14 mouse cellular contexts compared by ENCODE assay signal in genomic region chr1:119194533-119194932, GRCm38 (mm10).
DNase-seq lines count a peak whose midpoint lies in the region; ATAC-seq and TF ChIP-seq lines count a peak whose summit lies in the region.
"Had no signal": no experiment of that assay in that cellular context is flagged by ENCODE, and none has a peak within 500 bp of the region (broad histone marks: within the 10 kb centered on the region; RNA-seq: fewer than 3 reads in every experiment).

No protein-coding gene starts in this region.

- no peak overlapping the region for H3K9ac ChIP-seq in kidney, embryonic 15.5 days
- H3K9ac ChIP-seq: lung, embryonic 15.5 days had no signal

- H3K36me3 ChIP-seq in kidney, embryonic 15.5 days = no peaks in the 10 kb centered on the region
- H3K36me3 ChIP-seq: lung, embryonic 15.5 days had no signal

- H3K4me1 ChIP-seq in kidney, embryonic 15.5 days = peaks cover 15% of the 10 kb centered on the region

- DNase-seq in kidney, adult 11 months = peak; percentile 25
- DNase-seq in Patski (ENCODE audit: low read depth, low spot score) = peak; percentile 67
- peak; percentile 36 for DNase-seq in fibroblast of lung, adult 2 months (ENCODE audit: low read depth)
- peak; percentile 27 for DNase-seq in kidney, postnatal 14 days
- no peak for DNase-seq in adrenal gland, postnatal 36 days
- DNase-seq in cerebellum, adult 11-12 months = no peak
- DNase-seq: cerebellum, adult 11 months; right cerebral cortex, postnatal 14 days; thymus, postnatal 25 days had no signal

- H3K4me3 ChIP-seq in kidney, embryonic 15.5 days (replicated peaks) = no peak overlapping the region
- H3K4me3 ChIP-seq: lung, embryonic 15.5 days had no signal

- H3K9me3 ChIP-seq in kidney, embryonic 15.5 days (replicated peaks) = no peaks in the 10 kb centered on the region
- H3K9me3 ChIP-seq: lung, embryonic 15.5 days had no signal

- no peak for TF ChIP-seq CTCF in Patski (IDR thresholded peaks at IDR 0.05)

- 51% methylated on average over 6 of the region's 6 CpGs for WGBS in kidney, embryonic 15.5 days

- ATAC-seq in kidney, embryonic 15.5 days (replicated peaks; ENCODE audit: low FRiP score) = no peak
- peak; percentile 77 for ATAC-seq in Patski
- ATAC-seq: forebrain, embryonic 16.5 days; hindbrain, embryonic 16.5 days had no signal

- POLR2A ChIA-PET in Patski (lab: Charles Lee) = interaction anchor here (0.6 to 0.9 kb wide), 2 partner anchors 226 to 259 kb away, joined by 3 to 5 read pairs; no protein-coding TSS in a partner anchor

- in situ Hi-C loops in Patski (cut with MboI; ENCODE audit: low pct_unique_long_range_greater_than_20kb) = no loop called here

- H3K27ac ChIP-seq in kidney, embryonic 15.5 days = no peak overlapping the region
- H3K27ac ChIP-seq: kidney, postnatal 0 days; lung, embryonic 15.5 days had no signal

- no peak overlapping the region for H3K4me2 ChIP-seq in kidney, embryonic 15.5 days
- H3K4me2 ChIP-seq: lung, embryonic 15.5 days had no signal

- H3K27me3 ChIP-seq in kidney, embryonic 15.5 days = peaks cover 17% of the 10 kb centered on the region
- no peaks in the 10 kb centered on the region for H3K27me3 ChIP-seq in Patski

- CTCF ChIA-PET in Patski (lab: Charles Lee) = no interaction called here

Comparison
In these comparisons a context has a peak if more than half of its experiments do, and no peak if none do; other contexts are left out.
1. DNase-seq: peak in kidney, adult 11 months (single experiment), Patski (single experiment), fibroblast of lung, adult 2 months (single experiment) and kidney, postnatal 14 days (single experiment); none in adrenal gland, postnatal 36 days (0 of 2) and cerebellum, adult 11-12 months (single experiment).